ENCODE assay signal across 8 mouse cellular contexts in the genomic region with DNA sequence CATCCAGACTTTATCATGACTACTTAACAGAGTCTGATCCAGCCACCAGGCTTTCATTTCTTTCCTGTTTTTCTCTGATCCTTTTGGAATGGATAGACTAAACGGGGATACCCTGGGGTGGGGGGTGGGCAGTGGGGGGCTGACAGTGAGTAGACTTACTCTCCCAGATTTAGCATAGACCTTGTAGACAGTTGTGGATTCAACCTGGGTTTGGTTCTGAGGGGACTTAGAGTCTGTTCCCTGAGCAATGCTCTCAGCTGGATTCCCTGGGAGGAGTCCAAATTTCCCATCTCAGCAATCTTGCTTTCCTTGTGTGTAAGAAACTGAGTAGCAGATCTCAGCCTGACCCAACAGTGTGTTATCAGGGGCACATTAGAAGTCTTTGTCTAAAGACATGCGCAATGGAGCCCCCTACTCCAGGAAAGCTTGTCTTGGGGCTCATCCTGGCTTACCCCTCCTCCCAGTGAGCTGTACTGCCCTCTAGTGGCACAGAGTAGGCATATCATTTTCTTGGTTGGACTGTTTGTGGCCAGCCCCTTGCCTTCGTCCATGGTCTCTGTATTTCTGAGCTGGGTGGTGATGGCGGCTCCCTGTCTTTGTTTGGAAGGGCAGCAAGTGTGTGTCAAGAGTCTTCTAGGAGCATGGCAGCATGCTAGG. TPM values are rescaled to one million over a fixed set of nuclear protein-coding genes. Genes with fewer than 3 reads are reported as not detected.
DNase-seq lines count a peak whose midpoint lies in the region; ATAC-seq and TF ChIP-seq lines count a peak whose summit lies in the region.

No protein-coding gene starts in this region.

- no peaks in the 10 kb centered on the region for H3K9me3 ChIP-seq in hindbrain, embryonic 12.5 days (replicated peaks)
- H3K9me3 ChIP-seq in liver, embryonic 13.5 days (replicated peaks): no peaks in the 10 kb centered on the region
- H3K9me3 ChIP-seq in neural tube, embryonic 12.5 days: no peaks in the 10 kb centered on the region

- no peak for TF ChIP-seq POLR2A in embryonic fibroblast, embryonic 13.5 days (IDR thresholded peaks at IDR 0.05; ENCODE audit: low read depth, low read length)

- ATAC-seq in hindbrain, embryonic 12.5 days (ENCODE audit: low FRiP score): peak; percentile 65
- no peak for ATAC-seq in liver, embryonic 13.5 days (ENCODE audit: low read depth)
- peak; percentile 70 for ATAC-seq in neural tube, embryonic 12.5 days (ENCODE audit: low FRiP score, low read depth)

- peak; percentile 84 for TF ChIP-seq CTCF in embryonic fibroblast, embryonic 13.5 days (IDR thresholded peaks at IDR 0.05; ENCODE audit: borderline replicate concordance, insufficient read depth, low read length)

- no peak overlapping the region for H3K4me2 ChIP-seq in hindbrain, embryonic 12.5 days (replicated peaks)
- no peak overlapping the region for H3K4me2 ChIP-seq in liver, embryonic 13.5 days
- no peak overlapping the region for H3K4me2 ChIP-seq in neural tube, embryonic 12.5 days (replicated peaks)

- peak; percentile 23 for DNase-seq in ovary, postnatal 10 days (ENCODE audit: low spot score)
- no peak for DNase-seq in ovary, adult 18-20 months (ENCODE audit: low spot score)
- DNase-seq in adrenal gland, postnatal 36 days: peak; percentile 17 to 42
- peak; percentile 7 for DNase-seq in liver, embryonic 13.5 days
- no peak for DNase-seq in Muller cell, postnatal 12 days (ENCODE audit: inconsistent ontology term)

- H3K4me3 ChIP-seq in embryonic fibroblast, embryonic 13.5 days (ENCODE audit: insufficient read depth, low read length): no peak overlapping the region
- H3K4me3 ChIP-seq in hindbrain, embryonic 12.5 days: no peak overlapping the region
- no peak overlapping the region for H3K4me3 ChIP-seq in liver, embryonic 13.5 days (replicated peaks)
- H3K4me3 ChIP-seq in neural tube, embryonic 12.5 days: no peak overlapping the region

- 32% methylated on average over 4 of the region's 4 CpGs for WGBS in hindbrain, embryonic 12.5 days
- WGBS in liver, embryonic 13.5 days (ENCODE audit: insufficient replicate concordance): 30% methylated on average over 4 of the region's 4 CpGs
- 39% methylated on average over 4 of the region's 4 CpGs for WGBS in neural tube, embryonic 12.5 days

- H3K4me1 ChIP-seq in embryonic fibroblast, embryonic 13.5 days (ENCODE audit: control insufficient read depth, insufficient read depth, low read length): no peaks in the 10 kb centered on the region
- H3K4me1 ChIP-seq in hindbrain, embryonic 12.5 days: no peaks in the 10 kb centered on the region; the same call in 1 of the 2 replicates
- no peaks in the 10 kb centered on the region for H3K4me1 ChIP-seq in liver, embryonic 13.5 days (replicated peaks)
- H3K4me1 ChIP-seq in neural tube, embryonic 12.5 days: peaks cover under 1% of the 10 kb centered on the region; the same call in 1 of the 2 replicates

- no peak overlapping the region for H3K9ac ChIP-seq in hindbrain, embryonic 12.5 days
- no peak overlapping the region for H3K9ac ChIP-seq in liver, embryonic 13.5 days
- no peak overlapping the region for H3K9ac ChIP-seq in neural tube, embryonic 12.5 days

- peaks cover 3% of the 10 kb centered on the region; the same call in 1 of the 2 replicates for H3K27me3 ChIP-seq in hindbrain, embryonic 12.5 days
- H3K27me3 ChIP-seq in liver, embryonic 13.5 days: no peaks in the 10 kb centered on the region
- no peaks in the 10 kb centered on the region for H3K27me3 ChIP-seq in neural tube, embryonic 12.5 days (replicated peaks)

- H3K36me3 ChIP-seq in hindbrain, embryonic 12.5 days: no peaks in the 10 kb centered on the region
- H3K36me3 ChIP-seq in liver, embryonic 13.5 days: no peaks in the 10 kb centered on the region
- no peaks in the 10 kb centered on the region for H3K36me3 ChIP-seq in neural tube, embryonic 12.5 days

- H3K27ac ChIP-seq in embryonic fibroblast, embryonic 13.5 days (ENCODE audit: insufficient read depth, low read length): no peak overlapping the region
- no peak overlapping the region for H3K27ac ChIP-seq in hindbrain, embryonic 12.5 days
- no peak overlapping the region for H3K27ac ChIP-seq in liver, embryonic 13.5 days
- no peak overlapping the region for H3K27ac ChIP-seq in neural tube, embryonic 12.5 days

RNA-seq across cellular contexts. Expression of a gene that starts 6.5 kb away (rescaled TPM):
- under 1 TPM; 0.26 TPM for total RNA-seq in adrenal gland, postnatal 36 days (2021)
- polyA plus RNA-seq in embryonic fibroblast, embryonic 13.5 days (2011; ENCODE audit: insufficient read length, low read depth, missing spikeins): not detected in 2 replicates
- 19.7 and 20.3 TPM in 2 replicates for polyA plus RNA-seq in hindbrain, embryonic 12.5 days (2016; fragmentation: Nextera tagmentation; extraction: Ambion mirVana)
- polyA plus RNA-seq in liver, embryonic 13.5 days (2015; fragmentation: Nextera tagmentation; extraction: Ambion mirVana): 0.35 and 0.59 TPM in 2 replicates
- polyA plus RNA-seq in neural tube, embryonic 12.5 days (2016; fragmentation: Nextera tagmentation; extraction: Ambion mirVana): 16.7 and 18.6 TPM in 2 replicates

Comparison
In these comparisons a context has a peak if more than half of its experiments do, and no peak if none do; other contexts are left out.
1. DNase-seq: peak in ovary, postnatal 10 days (single experiment), adrenal gland, postnatal 36 days (2 of 2) and liver, embryonic 13.5 days (single experiment); none in ovary, adult 18-20 months (single experiment) and Muller cell, postnatal 12 days (single experiment).
2. RNA of a gene that starts 6.5 kb away (polyA plus RNA-seq): 19.7 to 20.3 TPM in hindbrain, embryonic 12.5 days and 16.7 to 18.6 TPM in neural tube, embryonic 12.5 days; 0.35 to 0.59 TPM in liver, embryonic 13.5 days and not detected in embryonic fibroblast, embryonic 13.5 days; every median in the first group is over 10 times any median in the second.